Mouse (Mus musculus) megakaryocyte, embryonic 14.5 days (primary cell): ENCODE measurements around the gene Cdadc1.

ENCODE experiments used
- FLI1 ChIP-seq: IDR thresholded peaks from 2 replicates; pipeline ENCODE4 v1.6.1; 2012; ENCODE audit warnings: low read length, inconsistent platforms, mixed read lengths
- GATA1 ChIP-seq: IDR thresholded peaks from 3 replicates; pipeline ENCODE4 v1.6.1; 2012; ENCODE audit warnings: mixed read lengths, low read length, inconsistent platforms, borderline replicate concordance

GRCm38 (mm10) chr14:59551956-59552355 is 45.8 kb downstream of the Cdadc1 start:
- TF ChIP-seq GATA1 (no peak), FLI1 (no peak)
